Mouse (Mus musculus) heart, embryonic 11.5 days (tissue): ENCODE results near the gene Prr32. TPM values are rescaled to one million over a fixed set of nuclear protein-coding genes. Genes with fewer than 3 reads are reported as not detected.

Experiments
- ATAC-seq: fragments of 200-750 bp; cut with Nextera tagmentation; replicated peaks from 2 replicates; pipeline ENCODE4 v1.8.0; 2017; ENCODE audit warnings: moderate library complexity; ENCODE audit not compliant: insufficient number of reproducible peaks, low FRiP score, low TSS enrichment
- H3K27ac ChIP-seq: fragments of 300-500 bp; sonication (generic); 2 replicates; pipeline ENCODE4 v1.5.1; 2014; ENCODE audit warnings: mild to moderate bottlenecking, low read depth, low read length
- H3K27me3 ChIP-seq: fragments of 300-500 bp; sonication (generic); 2 replicates; pipeline ENCODE4 v1.6.1; 2014; ENCODE audit warnings: mild to moderate bottlenecking, low read length, mixed read lengths; ENCODE audit not compliant: control insufficient read depth, insufficient read depth
- H3K36me3 ChIP-seq: fragments of 300-500 bp; sonication (generic); 2 replicates; pipeline ENCODE4 v1.6.1; 2014; ENCODE audit warnings: mild to moderate bottlenecking, low read length, moderate library complexity, mixed read lengths; ENCODE audit not compliant: control insufficient read depth, insufficient read depth
- H3K4me1 ChIP-seq: fragments of 300-500 bp; sonication (generic); 2 replicates; pipeline ENCODE4 v1.6.1; 2014; ENCODE audit warnings: low read length; ENCODE audit not compliant: control insufficient read depth, insufficient read depth
- H3K4me2 ChIP-seq: fragments of 300-500 bp; sonication (generic); 2 replicates; pipeline ENCODE4 v1.6.1; 2014; ENCODE audit warnings: mild to moderate bottlenecking, moderate library complexity
- H3K4me3 ChIP-seq: fragments of 300-500 bp; sonication (generic); 2 replicates; pipeline ENCODE4 v1.5.1; 2014; ENCODE audit warnings: low read depth, low read length
- H3K9ac ChIP-seq: fragments of 300-500 bp; sonication (generic); 2 replicates; pipeline ENCODE4 v1.6.1; 2014; ENCODE audit warnings: mild to moderate bottlenecking, low read depth, low read length, moderate library complexity
- H3K9me3 ChIP-seq: fragments of 300-500 bp; sonication (generic); replicated peaks from 2 replicates; pipeline ENCODE4 v1.6.1; 2016; ENCODE audit warnings: low read length; ENCODE audit not compliant: control insufficient read depth
- WGBS: fragments of 180-500 bp; shearing (Covaris S2); extraction: QIAGEN DNeasy Blood & Tissue Kit; methylation state at CpG from one replicate; pipeline ENCODE4 v1.1.7; 2014; ENCODE audit not compliant: insufficient replicate concordance; 5-methylcytosine and 5-hydroxymethylcytosine counted together
- polyA plus RNA-seq: library from polyadenylated mRNA; unstranded; fragments of >200 nt; fragmentation: Nextera tagmentation; extraction: Ambion mirVana; gene quantifications from 2 replicates; pipeline ENCODE4 v1.2.1, GENCODE M21; 2014

The Prr32 gene
- 0.39 TPM in 1 of 2 replicates, not detected in the other for polyA plus RNA-seq

- Histone ChIP-seq H3K27ac (no peak within 1 kb of the TSS), H3K9ac (no peak within 1 kb of the TSS), H3K4me3 (no peak within 1 kb of the TSS), H3K27me3 (no peaks in the 10 kb centered on the region), H3K36me3 (no peaks in the 10 kb centered on the region), H3K4me1 (no peaks in the 10 kb centered on the region), H3K9me3 (no peaks in the 10 kb centered on the region), H3K4me2 (no peak within 1 kb of the TSS)
- WGBS, result 72% methylated on average over 1 of the region's 1 CpGs
- no peak for ATAC-seq
Observed at GRCm38 (mm10) chrX:45090604-45091003, at the start of gene Prr32. Gene Prr32 (plus strand): TSS chrX:45090904.
